Mouse (Mus musculus) liver, adult 2 months (tissue): ENCODE data around the gene Htra2. TPM values are rescaled to one million over a fixed set of nuclear protein-coding genes. Genes with fewer than 3 reads are reported as not detected.

Source experiments
- DNase-seq: peaks from one replicate; pipeline ENCODE4 v3.0.0-alpha.2; 2011; ENCODE audit warnings: low read depth, low spot score; ENCODE audit errors: extremely low read depth
- H3K27ac ChIP-seq: fragments of 200-500 bp; replicated peaks from 2 replicates; pipeline ENCODE4 v1.5.1; 2012; ENCODE audit warnings: low read depth, mild to moderate bottlenecking, control low read depth, inconsistent platforms, low read length; ENCODE audit not compliant: insufficient read depth
- H3K27me3 ChIP-seq: fragments of 200-500 bp; 2 replicates; pipeline ENCODE4 v1.6.1; 2012; ENCODE audit warnings: mild to moderate bottlenecking, moderate library complexity, low read length, inconsistent platforms; ENCODE audit not compliant: control insufficient read depth, insufficient read depth
- H3K36me3 ChIP-seq: fragments of 200-500 bp; 2 replicates; pipeline ENCODE4 v1.6.1; 2012; ENCODE audit warnings: low read length, inconsistent platforms; ENCODE audit not compliant: control insufficient read depth, insufficient read depth
- H3K4me1 ChIP-seq: fragments of 200-500 bp; 2 replicates; pipeline ENCODE4 v1.6.1; 2011; ENCODE audit warnings: low read length; ENCODE audit not compliant: control insufficient read depth, insufficient read depth
- H3K4me3 ChIP-seq: fragments of 200-500 bp; 2 replicates; pipeline ENCODE4 v1.5.1; 2011; ENCODE audit warnings: low read depth, mild to moderate bottlenecking, control low read depth, low read length, moderate library complexity; ENCODE audit not compliant: insufficient read depth
- H3K79me2 ChIP-seq: fragments of 200-500 bp; 2 replicates; pipeline ENCODE4 v1.6.1; 2012; ENCODE audit warnings: inconsistent platforms, mild to moderate bottlenecking, low read length, moderate library complexity; ENCODE audit not compliant: control insufficient read depth, insufficient read depth
- H3K9ac ChIP-seq: fragments of 200-500 bp; 2 replicates; pipeline ENCODE4 v1.6.1; 2012; ENCODE audit warnings: low read depth, mild to moderate bottlenecking, control low read depth, inconsistent platforms, low read length
- CTCF ChIP-seq: fragments of 200-500 bp; IDR thresholded peaks from 2 replicates; pipeline ENCODE4 v1.5.1; 2011; ENCODE audit warnings: low read depth, low read length, control low read depth
- POLR2A ChIP-seq: fragments of 200-500 bp; IDR thresholded peaks from 2 replicates; pipeline ENCODE4 v1.6.1; 2011; ENCODE audit warnings: low read length, control low read depth; ENCODE audit not compliant: insufficient read depth; ENCODE audit errors: extremely low read depth
- WGBS: fragments of 180-500 bp; shearing (Covaris S2); methylation state at CpG from one replicate; pipeline ENCODE4 v1.1.7; 2018; 5-methylcytosine and 5-hydroxymethylcytosine counted together
- polyA plus RNA-seq: library from polyadenylated mRNA; depleted of rRNA; stranded (reverse); fragments of >200 nt; gene quantifications from 2 replicates; pipeline ENCODE4 v1.2.3, GENCODE M21; 2012
- total RNA-seq: library from RNA; depleted of rRNA; stranded (reverse); fragments of >200 nt; gene quantifications from 2 replicates; pipeline ENCODE4 v1.2.3, GENCODE M21; 2014

Gene Htra2
- total and polyA plus RNA-seq, 2 experiments, result 14.0 to 24.1 TPM

DNA sequence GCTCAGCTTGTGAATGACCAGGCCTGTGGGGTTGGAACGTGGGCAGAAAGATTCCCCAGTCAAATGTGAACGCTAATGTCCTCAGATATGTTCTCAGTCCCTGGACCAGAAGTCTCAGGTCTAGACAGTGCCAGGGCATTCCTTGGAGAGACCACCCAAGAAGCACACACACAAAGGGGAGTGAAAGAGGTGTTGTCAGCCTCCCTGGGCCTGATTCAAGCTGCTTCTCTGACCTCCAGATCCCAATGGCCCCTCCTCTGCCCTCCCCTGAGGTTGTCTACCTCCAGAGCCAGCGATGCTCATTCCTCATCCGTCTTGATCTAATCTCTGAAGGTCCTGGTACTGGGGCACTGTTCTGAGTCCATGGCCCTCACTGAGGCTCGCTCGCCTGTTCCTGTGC is 11.5 kb downstream of the Htra2 start:
- no peaks in the 10 kb centered on the region for H3K27me3 ChIP-seq
- peaks cover 2% of the 10 kb centered on the region; the same call in 1 of the 2 replicates for H3K4me1 ChIP-seq
- no peak overlapping the region for H3K4me3 ChIP-seq
- TF ChIP-seq CTCF (no peak), POLR2A (no peak)
- H3K36me3 ChIP-seq, result no peaks in the 10 kb centered on the region
- H3K9ac ChIP-seq, result no peak overlapping the region
- H3K27ac ChIP-seq, result no peak overlapping the region
- no peak for DNase-seq
- WGBS, result 90% methylated on average over 6 of the region's 6 CpGs
- no peaks in the 10 kb centered on the region for H3K79me2 ChIP-seq

- H3K36me3 ChIP-seq, result no peaks in the 10 kb centered on the region
- WGBS, result 83% methylated on average over 5 of the region's 5 CpGs
- H3K79me2 ChIP-seq, result no peaks in the 10 kb centered on the region
- H3K27ac ChIP-seq, result no peak overlapping the region
- H3K4me1 ChIP-seq, result peaks cover 5% of the 10 kb centered on the region; the same call in 1 of the 2 replicates
- DNase-seq, result no peak
- H3K4me3 ChIP-seq, result no peak overlapping the region
- no peak overlapping the region for H3K9ac ChIP-seq
- no peaks in the 10 kb centered on the region for H3K27me3 ChIP-seq
- TF ChIP-seq POLR2A (no peak), CTCF (no peak)
These were observed 14.5 kb downstream of the Htra2 start for GRCm38 (mm10) chr6:83040601-83041000.

GRCm38 (mm10) chr6:83038496-83039012 is 16.5 kb downstream of the Htra2 start:
- peak overlapping the region; percentile 17; the same call in 1 of the 2 replicates for H3K9ac ChIP-seq
- peak; percentile 78 for DNase-seq
- no peaks in the 10 kb centered on the region for H3K36me3 ChIP-seq
- no peaks in the 10 kb centered on the region for H3K79me2 ChIP-seq
- H3K27ac ChIP-seq, result no peak overlapping the region
- TF ChIP-seq POLR2A (no peak), CTCF (no peak)
- H3K4me1 ChIP-seq, result peaks cover 5% of the 10 kb centered on the region; the same call in 1 of the 2 replicates
- peak overlapping the region; percentile 2 for H3K4me3 ChIP-seq
- 9% methylated on average over 24 of the region's 24 CpGs for WGBS
- no peaks in the 10 kb centered on the region for H3K27me3 ChIP-seq

- no peak overlapping the region for H3K27ac ChIP-seq
- H3K27me3 ChIP-seq, result no peaks in the 10 kb centered on the region
- peaks cover 5% of the 10 kb centered on the region; the same call in 1 of the 2 replicates for H3K4me1 ChIP-seq
- no peaks in the 10 kb centered on the region for H3K36me3 ChIP-seq
- H3K9ac ChIP-seq, result no peak overlapping the region
- no peak for DNase-seq
- WGBS, result 92% methylated on average over 8 of the region's 8 CpGs
- no peak for TF ChIP-seq POLR2A
- H3K79me2 ChIP-seq, result no peaks in the 10 kb centered on the region
- H3K4me3 ChIP-seq, result no peak overlapping the region
These were observed 17.9 kb downstream of the Htra2 start for GRCm38 (mm10) chr6:83037188-83037587.

- WGBS, result 38% methylated on average over 5 of the region's 5 CpGs
- no peaks in the 10 kb centered on the region for H3K36me3 ChIP-seq
- no peak overlapping the region for H3K9ac ChIP-seq
- H3K27me3 ChIP-seq, result no peaks in the 10 kb centered on the region
- H3K4me3 ChIP-seq, result no peak overlapping the region
- H3K79me2 ChIP-seq, result no peaks in the 10 kb centered on the region
- no peak overlapping the region for H3K27ac ChIP-seq
- DNase-seq, result no peak
- peaks cover 5% of the 10 kb centered on the region; the same call in 1 of the 2 replicates for H3K4me1 ChIP-seq
- TF ChIP-seq CTCF, result no peak
- no peak for TF ChIP-seq POLR2A
These were observed 20.5 kb downstream of the Htra2 start for GRCm38 (mm10) chr6:83034463-83035055.
